Mouse (Mus musculus) kidney, postnatal 0 days (tissue): ENCODE results near the gene Tfap4. TPM values are rescaled to one million over a fixed set of nuclear protein-coding genes. Genes with fewer than 3 reads are reported as not detected.

Experiments
- ATAC-seq: fragments of 200-750 bp; cut with Nextera tagmentation; replicated peaks from 2 replicates; pipeline ENCODE4 v1.8.0; 2017; ENCODE audit warnings: low read depth, moderate number of reproducible peaks, moderate TSS enrichment, moderate library complexity; ENCODE audit not compliant: low FRiP score
- DNase-seq: peaks from one replicate; pipeline ENCODE4 v3.0.0-alpha.2; 2016; ENCODE audit warnings: low spot score
- H3K27ac ChIP-seq: fragments of 300-500 bp; sonication (generic); 2 replicates; pipeline ENCODE4 v1.5.1; 2014; ENCODE audit warnings: mild to moderate bottlenecking
- H3K27me3 ChIP-seq: fragments of 300-500 bp; sonication (generic); 2 replicates; pipeline ENCODE4 v1.6.1; 2014; ENCODE audit warnings: low read length, mixed read lengths; ENCODE audit not compliant: insufficient read depth
- H3K36me3 ChIP-seq: fragments of 300-500 bp; sonication (generic); 2 replicates; pipeline ENCODE4 v1.6.1; 2014; ENCODE audit warnings: low read length, mixed read lengths; ENCODE audit not compliant: insufficient read depth
- H3K4me1 ChIP-seq: fragments of 300-500 bp; sonication (generic); replicated peaks from 2 replicates; pipeline ENCODE4 v1.6.1; 2014; ENCODE audit warnings: antibody characterized with exemption, low read length, mixed read lengths; ENCODE audit not compliant: insufficient read depth
- H3K4me2 ChIP-seq: fragments of 300-500 bp; sonication (generic); 2 replicates; pipeline ENCODE4 v1.6.1; 2014; ENCODE audit warnings: mild to moderate bottlenecking, low read length, moderate library complexity, mixed read lengths
- H3K4me3 ChIP-seq: fragments of 300-500 bp; sonication (generic); replicated peaks from 2 replicates; pipeline ENCODE4 v1.5.1; 2014; ENCODE audit warnings: low read depth, low read length
- H3K9ac ChIP-seq: fragments of 300-500 bp; sonication (generic); 2 replicates; pipeline ENCODE4 v1.6.1; 2014; ENCODE audit warnings: low read depth, low read length
- H3K9me3 ChIP-seq: fragments of 300-500 bp; sonication (generic); replicated peaks from 2 replicates; pipeline ENCODE4 v1.6.1; 2016; ENCODE audit warnings: low read length, inconsistent platforms, mixed read lengths
- CTCF ChIP-seq: IDR thresholded peaks from 2 replicates; pipeline ENCODE4 v1.5.1; 2016; ENCODE audit warnings: antibody characterized with exemption, low read depth, mild to moderate bottlenecking, moderate library complexity
- WGBS: fragments of 180-500 bp; shearing (Covaris S2); extraction: QIAGEN DNeasy Blood & Tissue Kit; methylation state at CpG from one replicate; pipeline ENCODE4 v1.1.7; 2014; 5-methylcytosine and 5-hydroxymethylcytosine counted together
- polyA plus RNA-seq: library from polyadenylated mRNA; unstranded; fragments of >200 nt; fragmentation: Nextera tagmentation; extraction: Ambion mirVana; gene quantifications from 2 replicates; pipeline ENCODE4 v1.2.1, GENCODE M21; 2015

Gene Tfap4
- polyA plus RNA-seq, 1 experiment from 2014 or later = 17.2 TPM

- Histone ChIP-seq H3K4me1 (no peaks in the 10 kb centered on the region), H3K9me3 (no peaks in the 10 kb centered on the region), H3K4me3 (no peak overlapping the region), H3K36me3 (no peaks in the 10 kb centered on the region), H3K27ac (no peak overlapping the region), H3K27me3 (no peaks in the 10 kb centered on the region), H3K4me2 (no peak overlapping the region), H3K9ac (no peak overlapping the region)
- 28% methylated on average over 2 of the region's 2 CpGs for WGBS
- ATAC-seq = no peak
- DNase-seq = no peak
- TF ChIP-seq CTCF = peak; percentile 3; the same call in 1 of the 2 replicates
These were observed 17.2 kb upstream of the Tfap4 start for GRCm38 (mm10) chr16:4576873-4577272.

GRCm38 (mm10) chr16:4576038-4576437, 16.4 kb upstream of the Tfap4 start:
- 0 out of 2 replicates have a peak, but pooled peaks cover under 1% of the 10 kb centered on the region for H3K4me1 ChIP-seq
- H3K4me3 ChIP-seq = no peak overlapping the region
- H3K9me3 ChIP-seq = no peaks in the 10 kb centered on the region
- 45% methylated on average over 2 of the region's 2 CpGs for WGBS
- no peak overlapping the region for H3K4me2 ChIP-seq
- H3K27me3 ChIP-seq = no peaks in the 10 kb centered on the region
- DNase-seq (no peak), ATAC-seq (no peak)
- no peak overlapping the region for H3K27ac ChIP-seq
- no peak overlapping the region for H3K9ac ChIP-seq
- no peak for TF ChIP-seq CTCF
- no peaks in the 10 kb centered on the region for H3K36me3 ChIP-seq

DNA sequence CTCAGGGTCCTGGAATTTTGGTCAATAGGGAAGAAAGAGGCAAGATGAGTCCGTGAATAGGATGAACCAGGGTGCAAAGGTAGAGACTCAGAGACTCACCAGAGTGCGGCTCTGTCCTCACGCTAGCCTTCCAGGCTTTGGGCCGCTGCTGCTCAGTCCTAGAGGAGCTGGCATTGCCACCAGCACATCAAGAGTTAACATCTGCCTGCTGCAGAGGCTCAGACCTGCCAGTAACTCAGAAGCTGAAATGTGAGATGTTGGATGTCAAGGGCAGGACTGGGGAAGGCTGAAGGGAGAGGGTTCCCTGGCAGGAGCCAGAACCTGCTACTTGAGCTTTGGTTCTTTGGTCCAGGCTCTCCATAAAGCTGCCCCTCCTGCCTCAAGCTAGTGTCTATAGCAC, 11.1 kb upstream of the Tfap4 start:
- H3K4me1 ChIP-seq = 0 out of 2 replicates have a peak, but pooled peaks cover 4% of the 10 kb centered on the region
- H3K9me3 ChIP-seq = no peaks in the 10 kb centered on the region
- no peaks in the 10 kb centered on the region for H3K27me3 ChIP-seq
- no peak overlapping the region for H3K9ac ChIP-seq
- no peak for TF ChIP-seq CTCF
- DNase-seq (peak; percentile 61), ATAC-seq (0 out of 2 replicates have a peak, but pooled peaks have one; percentile 22)
- 33% methylated on average over 4 of the region's 4 CpGs for WGBS
- H3K36me3 ChIP-seq = no peaks in the 10 kb centered on the region
- H3K27ac ChIP-seq = no peak overlapping the region
- no peak overlapping the region for H3K4me3 ChIP-seq
- H3K4me2 ChIP-seq = no peak overlapping the region

DNA sequence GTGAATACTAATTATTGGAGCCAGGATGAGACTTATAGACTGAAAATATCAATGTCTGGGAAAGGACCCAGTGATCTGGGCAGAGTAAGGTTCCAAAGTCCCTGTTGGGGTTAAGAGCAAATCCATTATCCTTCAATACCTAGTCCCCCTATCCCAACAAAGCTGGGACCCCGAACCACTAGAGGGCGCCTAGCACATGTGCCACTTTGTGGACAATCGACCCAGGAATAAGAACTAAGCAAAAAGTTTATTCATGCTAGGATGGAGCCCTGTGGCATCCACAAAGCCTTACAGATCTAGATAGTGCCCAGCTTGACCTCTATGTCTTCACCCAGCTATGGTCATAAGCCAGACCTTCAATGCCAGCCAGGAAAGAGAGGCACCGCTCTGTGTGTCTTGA, 8.3 kb upstream of the Tfap4 start:
- H3K4me2 ChIP-seq = no peak overlapping the region
- no peak overlapping the region for H3K9ac ChIP-seq
- H3K4me1 ChIP-seq = 0 out of 2 replicates have a peak, but pooled peaks cover 4% of the 10 kb centered on the region
- ATAC-seq (peak; percentile 38; the same call in 1 of the 2 replicates), DNase-seq (peak; percentile 92)
- peak; percentile 94 for TF ChIP-seq CTCF
- no peak overlapping the region for H3K4me3 ChIP-seq
- WGBS = 12% methylated on average over 4 of the region's 4 CpGs
- H3K27ac ChIP-seq = no peak overlapping the region
- H3K36me3 ChIP-seq = no peaks in the 10 kb centered on the region
- H3K9me3 ChIP-seq = no peaks in the 10 kb centered on the region
- no peaks in the 10 kb centered on the region for H3K27me3 ChIP-seq

DNA sequence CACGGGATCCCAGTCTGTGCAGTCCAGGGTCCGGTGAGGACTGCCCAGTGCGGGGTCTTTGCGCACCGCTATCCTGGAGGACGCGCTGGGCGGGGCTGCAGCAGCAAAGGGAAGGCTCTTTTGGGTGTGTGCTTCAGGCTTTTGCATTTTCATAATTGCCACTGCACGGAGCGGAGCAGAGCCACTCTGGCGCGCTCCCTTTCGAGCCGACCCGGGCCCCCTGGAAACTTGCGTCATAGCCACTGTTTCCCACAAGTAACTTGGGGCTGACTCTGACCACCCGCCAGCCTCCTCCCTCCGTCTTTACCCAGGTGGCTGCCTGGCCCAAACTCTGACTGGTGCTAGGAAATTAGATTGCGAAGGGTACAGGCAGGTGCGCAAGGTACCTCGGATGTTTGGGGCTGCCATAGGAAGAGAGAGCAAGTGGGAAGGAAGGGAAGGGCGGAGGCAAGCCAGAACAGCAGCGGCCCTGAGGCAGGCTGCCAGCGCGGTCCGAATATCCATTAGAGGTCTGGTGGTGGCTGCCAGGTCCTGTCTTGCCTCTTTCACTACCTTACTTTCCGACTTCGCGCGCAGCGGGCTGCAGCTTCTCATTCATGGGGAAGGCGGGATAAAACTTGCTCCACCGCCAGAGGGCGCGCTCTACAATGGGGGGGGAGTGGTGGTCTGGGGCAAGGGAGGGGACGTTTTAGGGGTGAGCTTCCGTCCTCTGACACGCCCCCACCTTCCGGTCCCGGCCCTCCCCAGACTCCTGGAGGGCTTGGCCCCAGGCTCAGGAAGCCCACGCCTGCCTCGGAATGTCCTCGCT, 695 bp upstream of the Tfap4 start:
- Histone ChIP-seq H3K4me1 (peaks cover 10% of the 10 kb centered on the region; the same call in 1 of the 2 replicates), H3K27me3 (no peaks in the 10 kb centered on the region), H3K4me3 (peak overlapping the region; percentile 87), H3K4me2 (peak overlapping the region; percentile 97), H3K27ac (peak overlapping the region; percentile 95), H3K9ac (peak overlapping the region; percentile 78), H3K9me3 (no peaks in the 10 kb centered on the region), H3K36me3 (0 out of 2 replicates have a peak, but pooled peaks cover 2% of the 10 kb centered on the region)
- ATAC-seq = peak; percentile 37; the same call in 1 of the 2 replicates
- under 1% methylated on average over 43 of the region's 43 CpGs for WGBS
- peak; percentile 73 for DNase-seq
- peak; percentile 79 for TF ChIP-seq CTCF

GRCm38 (mm10) chr16:4558980-4559631, 548 bp downstream of the Tfap4 start:
- ATAC-seq (peak; percentile 31), DNase-seq (peak; percentile 70)
- Histone ChIP-seq H3K4me1 (peaks cover 10% of the 10 kb centered on the region; the same call in 1 of the 2 replicates), H3K27me3 (no peaks in the 10 kb centered on the region), H3K36me3 (0 out of 2 replicates have a peak, but pooled peaks cover 2% of the 10 kb centered on the region), H3K4me3 (peak overlapping the region; percentile 87), H3K9ac (peak overlapping the region; percentile 78), H3K9me3 (no peaks in the 10 kb centered on the region), H3K27ac (peak overlapping the region; percentile 95), H3K4me2 (peak overlapping the region; percentile 97)
- no peak for TF ChIP-seq CTCF
- WGBS = 0% methylated on average over 43 of the region's 43 CpGs
